Mouse (Mus musculus) heart, adult 2 months (tissue): ENCODE measurements around the gene Npdc1. TPM values are rescaled to one million over a fixed set of nuclear protein-coding genes. Genes with fewer than 3 reads are reported as not detected.

Experiments
- DNase-seq, 2 experiments: peaks; one replicate each; pipeline ENCODE4 v3.0.0; 2021
- H3K27ac ChIP-seq: fragments of 200-600 bp; 2 replicates; pipeline ENCODE4 v1.8.1; 2022
- H3K27me3 ChIP-seq: fragments of 200-500 bp; 2 replicates; pipeline ENCODE4 v1.6.1; 2012; ENCODE audit warnings: mild to moderate bottlenecking, low read length, inconsistent platforms, mixed read lengths; ENCODE audit not compliant: control insufficient read depth, insufficient read depth
- H3K36me3 ChIP-seq: fragments of 200-500 bp; 2 replicates; pipeline ENCODE4 v1.6.1; 2012; ENCODE audit warnings: low read length, inconsistent platforms; ENCODE audit not compliant: control insufficient read depth, insufficient read depth
- H3K4me1 ChIP-seq: fragments of 200-500 bp; 2 replicates; pipeline ENCODE4 v1.6.1; 2011; ENCODE audit warnings: low read length; ENCODE audit not compliant: control insufficient read depth, insufficient read depth
- H3K4me3 ChIP-seq: fragments of 200-600 bp; 2 replicates; pipeline ENCODE4 v1.8.1; 2022
- H3K79me2 ChIP-seq: fragments of 200-500 bp; replicated peaks from 2 replicates; pipeline ENCODE4 v1.6.1; 2012; ENCODE audit warnings: mild to moderate bottlenecking, inconsistent platforms, low read length, moderate library complexity, mixed read lengths; ENCODE audit not compliant: control insufficient read depth, insufficient read depth
- H3K9ac ChIP-seq: fragments of 200-500 bp; 2 replicates; pipeline ENCODE4 v1.6.1; 2012; ENCODE audit warnings: low read depth, mild to moderate bottlenecking, control low read depth, inconsistent platforms, low read length, mixed read lengths
- CTCF ChIP-seq: fragments of 200-600 bp; IDR thresholded peaks from 2 replicates; pipeline ENCODE4 v1.8.1; 2022; ENCODE audit warnings: antibody characterized with exemption, mild to moderate bottlenecking, moderate library complexity
- EP300 ChIP-seq: fragments of 200-500 bp; IDR thresholded peaks from 2 replicates; pipeline ENCODE4 v1.6.1; 2011; ENCODE audit warnings: low read depth, low read length, control low read depth; ENCODE audit not compliant: insufficient read depth
- POLR2A ChIP-seq: fragments of 200-500 bp; IDR thresholded peaks from 2 replicates; pipeline ENCODE4 v1.6.1; 2011; ENCODE audit warnings: mild to moderate bottlenecking, low read depth, low read length, control low read depth; ENCODE audit not compliant: insufficient read depth
- WGBS: fragments of 180-500 bp; shearing (Covaris S2); methylation state at CpG from one replicate; pipeline ENCODE4 v1.1.7; 2018; 5-methylcytosine and 5-hydroxymethylcytosine counted together
- intact Hi-C: fragments of 180-260 bp; cut with DNase I; formaldehyde crosslinking; loops from one replicate; pipeline ENCODE4 v1.15.1; 2025
- microRNA-seq, 2 experiments: library from miRNA; unstranded; fragments of <30 nt; microRNA quantifications; one replicate each; pipeline ENCODE4 v1.2.0; 2021
- polyA plus RNA-seq: library from polyadenylated mRNA; depleted of rRNA; stranded (reverse); fragments of >200 nt; gene quantifications from 2 replicates; pipeline ENCODE4 v1.2.3, GENCODE M21; 2012; rRNA removed
- total RNA-seq, 2 experiments: library from RNA; stranded (reverse); gene quantifications; 2 replicates each; pipeline ENCODE4 v1.2.3; 2021

Npdc1 gene
- total and polyA plus RNA-seq, 3 experiments, result 21.3 to 47.8 (median 30.4) TPM

- peaks cover 4% of the 10 kb centered on the region for H3K4me1 ChIP-seq
- no peak within 1 kb of the TSS for H3K9ac ChIP-seq
- H3K4me3 ChIP-seq, result no peak within 1 kb of the TSS
- no peaks in the 10 kb centered on the region for H3K27me3 ChIP-seq
- WGBS, result 46% methylated on average over 14 of the region's 14 CpGs
- TF ChIP-seq CTCF (no peak), EP300 (no peak), POLR2A (no peak)
- H3K79me2 ChIP-seq, result no peaks in the 10 kb centered on the region
- intact Hi-C loops, result no loop called here
- DNase-seq, result no peak
- no peak within 1 kb of the TSS for H3K27ac ChIP-seq
- no peaks in the 10 kb centered on the region for H3K36me3 ChIP-seq
Measured at GRCm38 (mm10) chr2:25456205-25456953, 57.2 kb downstream of the Npdc1 start, which contains the start of gene Clic3. TSS of gene Clic3 (plus strand) at chr2:25456838.

GRCm38 (mm10) chr2:25457022-25457896 is 58.1 kb downstream of the Npdc1 start:
- Histone ChIP-seq H3K27me3 (no peaks in the 10 kb centered on the region), H3K4me3 (no peak overlapping the region), H3K4me1 (peaks cover 8% of the 10 kb centered on the region), H3K79me2 (no peaks in the 10 kb centered on the region), H3K36me3 (no peaks in the 10 kb centered on the region), H3K27ac (no peak overlapping the region), H3K9ac (no peak overlapping the region)
- intact Hi-C loops, result no loop called here
- TF ChIP-seq EP300, result no peak
- no peak for TF ChIP-seq POLR2A
- TF ChIP-seq CTCF, result no peak
- DNase-seq, result no peak
- 84% methylated on average over 9 of the region's 9 CpGs for WGBS

GRCm38 (mm10) chr2:25458911-25459310 is 59.8 kb downstream of the Npdc1 start:
- Histone ChIP-seq H3K4me3 (no peak overlapping the region), H3K36me3 (no peaks in the 10 kb centered on the region), H3K79me2 (no peaks in the 10 kb centered on the region), H3K27me3 (no peaks in the 10 kb centered on the region), H3K4me1 (peaks cover 8% of the 10 kb centered on the region), H3K9ac (no peak overlapping the region), H3K27ac (no peak overlapping the region)
- DNase-seq, result peak; percentile 63 to 66
- intact Hi-C loops, result loop anchor here (2.0 kb wide), 1 partner anchor 42 kb away; the partner anchor contains the start of genes C8g and Fbxw5
- TF ChIP-seq EP300 (no peak), POLR2A (no peak), CTCF (no peak)
- 62% methylated on average over 5 of the region's 5 CpGs for WGBS

Small RNAs within 50 kb of the gene (microRNA-seq; reads per million reads assigned to microRNA genes)
- gene Mir3087, result 0 to 0.77 reads per million in 2 experiments

Other genes with a start within 250 kb of the Npdc1 start
Only the 30 nearest of the 40 such genes appear.
- gene Tubb4b, start 174.6 kb upstream of the Npdc1 start, total RNA-seq, result 100 to 1,000 TPM; 327 to 342 TPM
- gene Tubb4b, start 174.6 kb upstream of the Npdc1 start, polyA plus RNA-seq, result 315 and 439 TPM in 2 replicates
- gene Slc34a3, start 165.0 kb upstream of the Npdc1 start, total RNA-seq, result not detected
- gene Slc34a3, start 165.0 kb upstream of the Npdc1 start, polyA plus RNA-seq, result not detected in 2 replicates
- gene Rnf224, start 162.6 kb upstream of the Npdc1 start, total RNA-seq, result not detected
- gene Rnf224, start 162.6 kb upstream of the Npdc1 start, polyA plus RNA-seq, result not detected in 2 replicates
- under 1 TPM; 0.47 to 0.61 TPM for gene Rnf208, start 157.1 kb upstream of the Npdc1 start, total RNA-seq
- gene Rnf208, start 157.1 kb upstream of the Npdc1 start, polyA plus RNA-seq, result 1.5 and 2.4 TPM in 2 replicates
- not detected for gene Cysrt1, start 156.9 kb upstream of the Npdc1 start, total RNA-seq
- gene Cysrt1, start 156.9 kb upstream of the Npdc1 start, polyA plus RNA-seq, result not detected in 2 replicates
- gene AL732309.1, start 152.5 kb upstream of the Npdc1 start, total RNA-seq, result 1 to 10 TPM in 1 of 2 experiments, under 1 TPM in 1; 0.68 to 1.8 TPM
- 4.7 and 6.1 TPM in 2 replicates for gene AL732309.1, start 152.5 kb upstream of the Npdc1 start, polyA plus RNA-seq
- gene Tmem203, start 143.9 kb upstream of the Npdc1 start, total RNA-seq, result 10 to 100 TPM; 13.1 to 14.1 TPM
- gene Tmem203, start 143.9 kb upstream of the Npdc1 start, polyA plus RNA-seq, result 18.2 and 22.2 TPM in 2 replicates
- gene Tprn, start 136.7 kb upstream of the Npdc1 start, total RNA-seq, result 1 to 10 TPM; 5.9 to 6.7 TPM
- 7.5 and 9.9 TPM in 2 replicates for gene Tprn, start 136.7 kb upstream of the Npdc1 start, polyA plus RNA-seq
- gene Ssna1, start 126.9 kb upstream of the Npdc1 start, total RNA-seq, result 10 to 100 TPM; 39.7 to 41.5 TPM
- gene Ssna1, start 126.9 kb upstream of the Npdc1 start, polyA plus RNA-seq, result 33.1 and 36.3 TPM in 2 replicates
- 10 to 100 TPM; 36.0 to 36.3 TPM for gene Anapc2, start 126.9 kb upstream of the Npdc1 start, total RNA-seq
- gene Anapc2, start 126.9 kb upstream of the Npdc1 start, polyA plus RNA-seq, result 57.2 and 68.2 TPM in 2 replicates
- not detected for gene Tmem210, start 111.2 kb upstream of the Npdc1 start, total RNA-seq
- 0.27 and 0.44 TPM in 2 replicates for gene Tmem210, start 111.2 kb upstream of the Npdc1 start, polyA plus RNA-seq
- not detected for gene Lrrc26, start 109.4 kb upstream of the Npdc1 start, total RNA-seq
- 2.9 TPM in 1 of 2 replicates, not detected in the other for gene Lrrc26, start 109.4 kb upstream of the Npdc1 start, polyA plus RNA-seq
- gene Grin1, start 80.2 kb upstream of the Npdc1 start, total RNA-seq, result not detected
- gene Grin1, start 80.2 kb upstream of the Npdc1 start, polyA plus RNA-seq, result 0.18 and 0.41 TPM in 2 replicates
- 10 to 100 TPM; 21.6 to 22.5 TPM for gene Man1b1, start 67.0 kb upstream of the Npdc1 start, total RNA-seq
- 8.2 and 9.9 TPM in 2 replicates for gene Man1b1, start 67.0 kb upstream of the Npdc1 start, polyA plus RNA-seq
- gene Dpp7, start 43.0 kb upstream of the Npdc1 start, total RNA-seq, result 1 to 10 TPM; 4.8 to 5.4 TPM
- 11.4 and 11.8 TPM in 2 replicates for gene Dpp7, start 43.0 kb upstream of the Npdc1 start, polyA plus RNA-seq
- gene Uap1l1, start 33.7 kb upstream of the Npdc1 start, total RNA-seq, result 1 to 10 TPM; 7.2 to 7.9 TPM
- 7.6 and 8.3 TPM in 2 replicates for gene Uap1l1, start 33.7 kb upstream of the Npdc1 start, polyA plus RNA-seq
- gene Sapcd2, start 27.0 kb upstream of the Npdc1 start, total RNA-seq, result not detected
- 0.20 and 0.26 TPM in 2 replicates for gene Sapcd2, start 27.0 kb upstream of the Npdc1 start, polyA plus RNA-seq
- gene Entpd2, start 3.5 kb upstream of the Npdc1 start, total RNA-seq, result 10 to 100 TPM; 11.1 to 13.5 TPM
- 36.3 and 37.1 TPM in 2 replicates for gene Entpd2, start 3.5 kb upstream of the Npdc1 start, polyA plus RNA-seq
- under 1 TPM in 1 of 2 experiments, not detected in 1; 0.11 TPM for gene Fut7, start 23.9 kb downstream of the Npdc1 start, total RNA-seq
- gene Fut7, start 23.9 kb downstream of the Npdc1 start, polyA plus RNA-seq, result 0.43 TPM in 1 of 2 replicates, not detected in the other
- gene Abca2, start 29.4 kb downstream of the Npdc1 start, total RNA-seq, result 10 to 100 TPM; 36.1 to 41.1 TPM
- gene Abca2, start 29.4 kb downstream of the Npdc1 start, polyA plus RNA-seq, result 43.4 and 44.2 TPM in 2 replicates
- 1 to 10 TPM; 1.4 to 1.8 TPM for gene Clic3, start 57.5 kb downstream of the Npdc1 start, total RNA-seq
- gene Clic3, start 57.5 kb downstream of the Npdc1 start, polyA plus RNA-seq, result 4.8 and 7.4 TPM in 2 replicates
- gene Paxx, start 61.7 kb downstream of the Npdc1 start, total RNA-seq, result 10 to 100 TPM; 17.7 to 20.6 TPM
- gene Paxx, start 61.7 kb downstream of the Npdc1 start, polyA plus RNA-seq, result 32.8 and 36.8 TPM in 2 replicates
- 100 to 1,000 TPM; 472 to 774 TPM for gene Ptgds, start 70.7 kb downstream of the Npdc1 start, total RNA-seq
- 198 and 795 TPM in 2 replicates for gene Ptgds, start 70.7 kb downstream of the Npdc1 start, polyA plus RNA-seq
- not detected for gene Lcn12, start 94.6 kb downstream of the Npdc1 start, total RNA-seq
- gene Lcn12, start 94.6 kb downstream of the Npdc1 start, polyA plus RNA-seq, result not detected in 2 replicates
- 10 to 100 TPM; 82.7 to 84.8 TPM for gene Fbxw5, start 101.4 kb downstream of the Npdc1 start, total RNA-seq
- 32.9 and 41.0 TPM in 2 replicates for gene Fbxw5, start 101.4 kb downstream of the Npdc1 start, polyA plus RNA-seq
- gene C8g, start 102.4 kb downstream of the Npdc1 start, total RNA-seq, result 1 to 10 TPM; 1.3 to 1.6 TPM
- 4.1 and 6.1 TPM in 2 replicates for gene C8g, start 102.4 kb downstream of the Npdc1 start, polyA plus RNA-seq
- gene Traf2, start 147.6 kb downstream of the Npdc1 start, total RNA-seq, result 10 to 100 TPM; 13.5 to 15.8 TPM
- 10.8 and 15.1 TPM in 2 replicates for gene Traf2, start 147.6 kb downstream of the Npdc1 start, polyA plus RNA-seq
- gene Edf1, start 158.5 kb downstream of the Npdc1 start, total RNA-seq, result 100 to 1,000 TPM; 211 to 222 TPM
- gene Edf1, start 158.5 kb downstream of the Npdc1 start, polyA plus RNA-seq, result 81.9 and 110 TPM in 2 replicates
- 1 to 10 TPM in 1 of 2 experiments, under 1 TPM in 1; 0.60 to 2.2 TPM for gene Mamdc4, start 175.5 kb downstream of the Npdc1 start, total RNA-seq
- 1.6 and 8.5 TPM in 2 replicates for gene Mamdc4, start 175.5 kb downstream of the Npdc1 start, polyA plus RNA-seq
- gene Phpt1, start 175.9 kb downstream of the Npdc1 start, total RNA-seq, result 10 to 100 TPM; 52.6 to 69.9 TPM
- gene Phpt1, start 175.9 kb downstream of the Npdc1 start, polyA plus RNA-seq, result 100 and 101 TPM in 2 replicates